Mouse (Mus musculus) E14TG2a.4 (cell line): ENCODE data around the gene Plagl2.
"Not testable (repeated sequence)": the region's sequence is repeated elsewhere in the genome, so short reads cannot be mapped to it uniquely, and the experiment has no call there.

Experiments
- H3K27me3 ChIP-seq: 2 replicates; pipeline ENCODE4 v1.6.1; 2014; ENCODE audit warnings: low read length, control low read depth; ENCODE audit not compliant: insufficient read depth
- H3K36me3 ChIP-seq: 2 replicates; pipeline ENCODE4 v1.6.1; 2014; ENCODE audit warnings: low read length, control low read depth; ENCODE audit not compliant: insufficient read depth
- H3K4me1 ChIP-seq: replicated peaks from 2 replicates; pipeline ENCODE4 v1.6.1; 2014; ENCODE audit warnings: low read depth, low read length, control low read depth
- H3K4me3 ChIP-seq: replicated peaks from 2 replicates; pipeline ENCODE4 v1.5.1; 2014; ENCODE audit warnings: mild to moderate bottlenecking, low read length
- H3K9me3 ChIP-seq: 2 replicates; pipeline ENCODE4 v1.6.1; 2014; ENCODE audit warnings: low read length, control low read depth
- CTCF ChIP-seq: conservative IDR thresholded peaks from 2 replicates; pipeline ENCODE4 v1.5.1; 2014; ENCODE audit warnings: low read length
- NANOG ChIP-seq: IDR thresholded peaks from 2 replicates; pipeline ENCODE4 v1.6.1; 2014; ENCODE audit warnings: borderline replicate concordance, low read length, mixed read lengths
- POU5F1 ChIP-seq: IDR thresholded peaks from 2 replicates; pipeline ENCODE4 v1.6.1; 2014; ENCODE audit warnings: low read length, borderline replicate concordance

The Plagl2 gene

DNA sequence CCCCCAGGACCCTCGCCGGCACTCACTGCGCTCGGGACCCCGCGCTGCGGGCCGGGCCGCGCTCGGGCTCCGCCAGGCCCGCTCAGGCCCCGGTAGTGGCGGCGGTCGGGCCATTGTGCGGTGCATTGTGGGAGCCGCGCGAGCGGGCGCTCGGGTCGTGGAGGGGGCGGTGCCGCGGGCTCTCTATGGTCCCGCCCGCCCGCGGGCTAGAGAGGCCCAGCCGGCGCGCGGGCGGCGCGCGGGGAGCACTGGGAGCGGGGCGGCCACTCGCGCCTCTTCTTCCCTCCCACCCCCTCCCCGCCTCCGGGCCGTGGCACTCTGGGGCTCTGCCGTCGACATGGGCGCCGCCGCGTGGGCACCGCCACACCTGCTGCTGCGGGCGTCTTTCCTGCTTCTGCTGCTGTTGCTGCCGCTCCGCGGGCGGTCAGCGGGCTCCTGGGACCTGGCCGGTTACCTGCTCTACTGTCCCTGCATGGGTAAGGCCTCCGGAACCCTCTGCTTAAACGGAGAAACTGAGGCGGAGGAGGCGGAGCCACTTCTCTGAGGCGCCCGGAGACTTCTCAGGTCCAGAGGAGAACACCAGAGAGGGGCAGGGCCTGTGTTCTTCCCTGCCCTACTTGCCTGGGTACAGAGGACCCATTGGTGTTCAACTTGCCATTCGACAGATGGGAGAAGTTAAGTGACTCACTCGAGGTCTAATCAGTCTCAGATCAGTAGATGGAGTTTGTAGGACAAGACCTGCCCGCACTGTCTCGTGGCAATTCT, at the start of gene Plagl2, which contains the start of gene Pofut1:
TSS of gene Plagl2 (minus strand) at position 177 of the 765 bp plus-strand sequence.
TSS of gene Pofut1 (plus strand) at position 284 of the 765 bp plus-strand sequence.
- peaks cover 48% of the 10 kb centered on the region for H3K36me3 ChIP-seq
- no peaks in the 10 kb centered on the region for H3K9me3 ChIP-seq
- peak within 1 kb of the TSS; percentile 93 for H3K4me3 ChIP-seq
- TF ChIP-seq CTCF (no peak), NANOG (no peak), POU5F1 (no peak)
- H3K4me1 ChIP-seq, result peaks cover 26% of the 10 kb centered on the region
- no peaks in the 10 kb centered on the region for H3K27me3 ChIP-seq

DNA sequence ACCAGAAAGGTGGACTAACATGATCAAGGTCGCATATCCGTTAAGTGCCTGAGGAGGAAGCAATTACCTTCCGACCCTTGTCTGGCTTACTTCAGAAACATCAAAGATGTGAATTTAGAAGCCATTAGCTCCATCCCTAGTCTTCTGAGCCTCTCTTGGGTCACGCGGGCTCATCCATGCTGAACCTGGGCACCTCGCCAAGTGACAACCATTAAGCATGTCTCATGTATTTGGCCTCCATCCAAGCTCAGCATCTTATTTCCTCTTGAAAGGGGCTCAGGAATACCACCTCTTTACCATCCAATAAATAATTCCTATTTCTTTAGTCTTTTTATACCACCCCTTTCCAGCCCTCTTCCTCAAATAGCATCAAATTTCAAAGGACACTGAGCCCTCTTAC, 46.6 kb upstream of the Plagl2 start:
- no peak for TF ChIP-seq CTCF
- TF ChIP-seq POU5F1, result no peak
- no peak for TF ChIP-seq NANOG
- peaks cover 8% of the 10 kb centered on the region; the same call in 1 of the 2 replicates for H3K27me3 ChIP-seq
- peaks cover 20% of the 10 kb centered on the region for H3K4me1 ChIP-seq
- no peaks in the 10 kb centered on the region for H3K9me3 ChIP-seq
- no peaks in the 10 kb centered on the region for H3K36me3 ChIP-seq
- H3K4me3 ChIP-seq, result no peak overlapping the region

GRCm38 (mm10) chr2:153286524-153286923, 45.3 kb upstream of the Plagl2 start:
- H3K27me3 ChIP-seq, result peaks cover 8% of the 10 kb centered on the region; the same call in 1 of the 2 replicates
- H3K4me3 ChIP-seq, result no peak overlapping the region
- no peaks in the 10 kb centered on the region for H3K36me3 ChIP-seq
- TF ChIP-seq CTCF (no peak), NANOG (no peak), POU5F1 (no peak)
- H3K9me3 ChIP-seq, result no peaks in the 10 kb centered on the region
- peaks cover 8% of the 10 kb centered on the region for H3K4me1 ChIP-seq

- Histone ChIP-seq H3K4me1 (no peaks in the 10 kb centered on the region), H3K9me3 (no peaks in the 10 kb centered on the region), H3K27me3 (peaks cover 8% of the 10 kb centered on the region; the same call in 1 of the 2 replicates), H3K36me3 (no peaks in the 10 kb centered on the region), H3K4me3 (no peak overlapping the region)
- TF ChIP-seq POU5F1 (no peak), CTCF (no peak), NANOG (no peak)
Observed at GRCm38 (mm10) chr2:153283919-153284318, 42.7 kb upstream of the Plagl2 start.

GRCm38 (mm10) chr2:153278357-153278756, 37.1 kb upstream of the Plagl2 start:
- no peaks in the 10 kb centered on the region for H3K36me3 ChIP-seq
- no peaks in the 10 kb centered on the region for H3K9me3 ChIP-seq
- H3K4me1 ChIP-seq, result peaks cover 20% of the 10 kb centered on the region
- no peak overlapping the region for H3K4me3 ChIP-seq
- 0 out of 2 replicates have a peak, but pooled peaks cover 3% of the 10 kb centered on the region for H3K27me3 ChIP-seq
- TF ChIP-seq CTCF, result no peak
- no peak for TF ChIP-seq POU5F1
- no peak for TF ChIP-seq NANOG

DNA sequence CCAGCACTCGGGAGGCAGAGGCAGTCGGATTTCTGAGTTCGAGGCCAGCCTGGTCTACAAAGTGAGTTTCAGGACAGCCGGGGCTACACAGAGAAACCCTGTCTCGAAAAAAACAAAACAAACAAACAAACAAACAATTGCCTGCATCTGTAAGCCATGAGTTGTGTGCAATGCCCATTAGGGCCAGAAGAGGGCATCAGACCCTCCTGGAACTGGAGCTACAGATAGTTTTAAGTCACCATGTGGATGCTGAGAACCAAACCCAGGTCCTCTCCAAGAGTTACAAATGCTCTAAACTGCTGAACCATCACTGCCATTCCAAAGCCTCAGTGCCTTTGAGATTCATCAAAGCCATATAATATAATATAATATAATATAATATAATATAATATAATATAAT, 35.6 kb upstream of the Plagl2 start:
- not testable (repeated sequence) for H3K27me3 ChIP-seq, H3K36me3 ChIP-seq, H3K4me3 ChIP-seq, H3K9me3 ChIP-seq
- peak; percentile 60 for TF ChIP-seq CTCF
- peaks cover 25% of the 10 kb centered on the region for H3K4me1 ChIP-seq

DNA sequence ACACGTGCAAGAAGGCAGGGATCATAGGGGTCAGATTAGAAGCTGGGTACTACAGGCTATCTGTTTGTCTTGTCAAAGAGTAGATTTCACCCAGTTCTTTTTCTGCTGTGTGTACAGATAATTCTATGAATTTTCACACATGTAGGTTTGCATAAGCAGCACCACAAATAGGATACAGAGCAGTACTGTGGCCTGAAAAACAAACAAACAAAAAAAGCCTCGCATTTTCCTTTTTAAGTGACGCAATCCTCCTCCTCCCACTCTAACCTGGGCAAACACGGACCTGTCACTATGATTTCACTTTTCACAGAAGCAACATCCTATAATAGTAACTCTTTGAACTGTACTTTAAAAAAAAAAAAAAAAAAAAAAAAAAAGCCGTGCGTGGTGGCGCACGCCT, 35.2 kb upstream of the Plagl2 start:
- H3K4me3 ChIP-seq, result no peak overlapping the region
- no peaks in the 10 kb centered on the region for H3K9me3 ChIP-seq
- peaks cover 25% of the 10 kb centered on the region for H3K4me1 ChIP-seq
- no peaks in the 10 kb centered on the region for H3K27me3 ChIP-seq
- no peaks in the 10 kb centered on the region for H3K36me3 ChIP-seq
- TF ChIP-seq POU5F1, result no peak
- no peak for TF ChIP-seq CTCF
- no peak for TF ChIP-seq NANOG

DNA sequence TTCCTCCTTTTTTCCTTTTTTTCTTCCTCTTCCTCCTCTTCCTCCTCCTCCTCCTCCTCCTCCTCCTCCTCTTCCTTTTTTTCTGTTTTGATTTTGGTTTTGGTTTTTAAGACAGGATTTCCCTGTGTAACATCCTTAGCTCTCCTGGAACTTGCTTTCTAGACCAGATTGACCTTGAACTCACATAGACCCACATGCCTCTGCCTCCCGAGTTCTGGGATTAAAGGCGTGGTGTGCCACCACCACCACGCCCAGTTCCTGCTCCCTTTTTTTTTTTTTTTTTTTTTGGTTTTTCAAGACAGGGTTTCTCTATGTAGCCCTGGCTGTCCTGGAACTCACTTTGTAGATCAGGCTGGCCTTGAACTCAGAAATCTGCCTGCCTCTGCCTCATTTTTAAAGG, 34.4 kb upstream of the Plagl2 start:
- not testable (repeated sequence) for H3K9me3 ChIP-seq, H3K4me3 ChIP-seq, H3K36me3 ChIP-seq, H3K27me3 ChIP-seq
- peaks cover 25% of the 10 kb centered on the region for H3K4me1 ChIP-seq

DNA sequence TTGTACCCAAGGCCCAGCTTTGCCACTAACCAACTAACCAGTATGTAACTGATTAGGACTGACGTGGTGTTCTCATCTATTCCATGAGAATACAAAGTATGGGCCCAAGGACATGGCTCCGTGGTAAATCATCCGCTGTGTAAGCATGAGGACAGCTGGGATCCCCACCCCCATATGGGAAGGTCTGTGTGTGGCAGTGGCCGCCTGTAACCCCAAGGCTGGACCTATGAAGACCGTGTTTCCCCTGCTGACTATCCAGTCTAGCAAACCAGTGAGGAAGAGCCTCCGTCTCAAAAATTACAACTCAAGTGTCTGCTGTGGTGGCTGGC, 33.7 kb upstream of the Plagl2 start:
- no peak overlapping the region for H3K4me3 ChIP-seq
- H3K36me3 ChIP-seq, result no peaks in the 10 kb centered on the region
- TF ChIP-seq NANOG (no peak), CTCF (no peak), POU5F1 (no peak)
- H3K9me3 ChIP-seq, result no peaks in the 10 kb centered on the region
- peaks cover 25% of the 10 kb centered on the region for H3K4me1 ChIP-seq
- no peaks in the 10 kb centered on the region for H3K27me3 ChIP-seq

DNA sequence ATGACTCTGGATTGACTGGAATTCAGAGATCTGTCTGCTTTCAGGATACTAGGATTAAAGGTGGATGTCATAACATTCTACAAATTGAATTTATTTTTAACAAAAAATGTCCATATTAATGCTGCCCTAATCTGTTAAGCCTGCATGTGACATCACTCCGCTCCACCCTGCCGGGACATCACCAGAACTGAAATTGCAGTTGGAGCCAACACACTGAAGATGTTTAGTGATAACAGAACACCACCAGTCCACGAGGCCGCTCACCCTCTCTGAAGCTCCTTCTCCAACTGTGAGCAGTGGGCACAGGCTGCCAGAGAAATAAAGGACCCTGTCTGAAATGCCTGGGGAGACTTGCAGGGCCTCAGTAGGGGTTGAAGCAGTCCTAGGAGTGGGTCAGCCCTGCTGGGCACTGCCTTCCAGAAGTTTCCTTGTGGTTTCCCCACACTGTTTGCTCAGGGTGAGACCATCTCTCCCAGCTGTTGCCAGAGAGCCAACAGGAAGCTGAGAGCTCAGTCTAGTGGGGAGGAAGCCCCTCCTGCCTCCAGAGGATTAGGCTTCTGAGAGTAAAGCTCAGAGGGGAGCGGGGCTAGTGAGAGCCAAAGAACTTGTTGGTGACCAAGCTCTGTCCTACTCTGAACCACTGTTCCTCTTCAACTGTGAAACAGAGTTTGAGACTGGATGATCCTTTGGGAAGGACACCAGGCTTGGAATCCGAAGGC, 33.1 kb upstream of the Plagl2 start:
- not testable (repeated sequence) for H3K27me3 ChIP-seq, H3K36me3 ChIP-seq, H3K9me3 ChIP-seq, H3K4me3 ChIP-seq
- peaks cover 25% of the 10 kb centered on the region for H3K4me1 ChIP-seq

DNA sequence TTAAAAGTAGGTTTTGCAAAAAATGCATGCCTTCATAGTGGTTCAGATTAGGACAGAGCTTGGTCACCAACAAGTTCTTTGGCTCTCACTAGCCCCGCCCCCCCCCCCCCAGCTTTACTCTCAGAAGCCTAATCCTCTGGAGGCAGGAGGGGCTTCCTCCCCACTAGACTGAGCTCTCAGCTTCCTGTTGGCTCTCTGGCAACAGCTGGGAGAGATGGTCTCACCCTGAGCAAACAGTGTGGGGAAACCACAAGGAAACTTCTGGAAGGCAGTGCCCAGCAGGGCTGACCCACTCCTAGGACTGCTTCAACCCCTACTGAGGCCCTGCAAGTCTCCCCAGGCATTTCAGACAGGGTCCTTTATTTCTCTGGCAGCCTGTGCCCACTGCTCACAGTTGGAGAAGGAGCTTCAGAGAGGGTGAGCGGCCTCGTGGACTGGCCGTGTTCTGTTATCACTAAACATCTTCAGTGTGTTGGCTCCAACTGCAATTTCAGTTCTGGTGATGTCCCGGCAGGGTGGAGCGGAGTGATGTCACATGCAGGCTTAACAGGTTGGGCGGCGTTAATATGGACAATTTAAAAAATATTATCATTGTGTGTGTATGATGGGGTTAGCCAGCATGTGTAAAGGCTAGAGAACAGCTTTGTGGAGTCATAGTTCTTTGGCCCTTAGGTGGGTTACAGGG, 29.1 kb upstream of the Plagl2 start:
- Histone ChIP-seq H3K36me3 (peaks cover 15% of the 10 kb centered on the region), H3K4me1 (peaks cover 19% of the 10 kb centered on the region)
- not testable (repeated sequence) for H3K27me3 ChIP-seq, H3K4me3 ChIP-seq, H3K9me3 ChIP-seq
